Mouse (Mus musculus): ENCODE data around the gene Fscn3.

The Fscn3 gene

GRCm38 (mm10) chr6:28422651-28423290 lies 4.8 kb upstream of the Fscn3 start:
- CTCF ChIA-PET, result interaction anchor here in 2 of 4 experiments (0.5 to 1.7 kb wide), 9 partner anchors 13 to 803 kb away, joined by 3 to 11 read pairs (median 4); no protein-coding TSS in a partner anchor
- POLR2A ChIA-PET, result interaction anchor here in 3 of 4 experiments (0.8 to 4.2 kb wide), 10 partner anchors 24 to 601 kb away, joined by 3 to 39 read pairs (median 4); no protein-coding TSS in a partner anchor

- ChIA-PET CTCF (interaction anchor here in 2 of 4 experiments (0.5 to 1.3 kb wide), 6 partner anchors 12 to 601 kb away, joined by 3 to 5 read pairs (median 4); no protein-coding TSS in a partner anchor), POLR2A (interaction anchor here in 3 of 4 experiments (0.6 to 4.2 kb wide), 8 partner anchors 24 to 508 kb away, joined by 3 to 39 read pairs (median 4); no protein-coding TSS in a partner anchor)
Measured at GRCm38 (mm10) chr6:28423313-28423712, 4.3 kb upstream of the Fscn3 start, which contains the start of gene Arf5. TSS of gene Arf5 (plus strand) at chr6:28423560.

- CTCF ChIA-PET, result interaction anchor here in 2 of 4 experiments (0.6 to 1.3 kb wide), 5 partner anchors 11 to 600 kb away, joined by 3 to 5 read pairs (median 4); no protein-coding TSS in a partner anchor
- POLR2A ChIA-PET, result interaction anchor here in 3 of 4 experiments (0.6 to 4.2 kb wide), 13 partner anchors 13 to 316 kb away, joined by 3 to 39 read pairs (median 4); no protein-coding TSS in a partner anchor
Measured at GRCm38 (mm10) chr6:28423767-28424695, 3.6 kb upstream of the Fscn3 start.

DNA sequence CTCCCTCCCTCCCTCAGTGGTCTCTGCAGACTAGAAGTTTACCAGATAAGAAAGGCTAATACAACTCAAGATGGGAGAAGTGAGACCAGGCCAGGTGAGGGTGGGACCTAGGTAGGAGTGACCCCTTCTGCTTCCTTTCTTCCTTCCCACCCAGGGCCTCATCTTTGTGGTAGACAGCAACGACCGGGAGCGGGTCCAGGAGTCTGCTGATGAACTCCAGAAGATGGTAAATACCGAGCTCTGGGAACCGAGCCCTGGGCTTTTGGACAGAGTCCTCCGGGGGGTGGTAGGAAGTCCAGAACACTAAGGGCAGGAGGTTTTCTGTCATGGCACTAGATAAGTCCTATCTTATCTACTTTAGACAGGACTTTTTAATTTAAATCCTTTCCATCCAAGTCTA lies 2.6 kb upstream of the Fscn3 start:
- CTCF ChIA-PET, result no interaction called here
- POLR2A ChIA-PET, result interaction anchor here in 2 of 4 experiments (0.6 to 4.2 kb wide), 6 partner anchors 12 to 595 kb away, joined by 3 to 39 read pairs (median 4); no protein-coding TSS in a partner anchor

- CTCF ChIA-PET, result no interaction called here
- POLR2A ChIA-PET, result interaction anchor here in 3 of 4 experiments (0.6 to 1.7 kb wide), 4 partner anchors 52 to 504 kb away, joined by 3 to 5 read pairs (median 4); no protein-coding TSS in a partner anchor
Measured at GRCm38 (mm10) chr6:28428290-28428689, 701 bp downstream of the Fscn3 start, which contains the start of gene Gcc1. TSS of gene Gcc1 (minus strand) at chr6:28428390.

DNA sequence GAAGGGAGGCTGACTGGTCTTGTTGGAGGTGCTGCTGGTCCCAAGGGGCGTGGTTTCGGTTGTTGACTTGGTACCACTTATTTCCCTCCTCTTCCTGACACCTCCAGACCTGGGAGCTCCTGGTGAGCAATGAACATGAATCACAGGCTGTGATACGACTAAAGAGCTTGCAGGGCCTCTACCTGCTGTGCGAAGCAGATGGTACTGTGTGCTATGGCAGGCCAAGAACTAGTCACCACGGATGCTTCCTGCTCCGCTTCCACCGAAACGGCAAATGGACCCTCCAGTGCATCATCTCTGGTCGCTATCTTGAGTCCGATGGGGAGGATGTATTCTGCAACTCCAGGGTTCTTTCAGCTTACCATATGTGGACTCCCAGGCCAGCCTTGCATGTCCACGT lies 2.3 kb downstream of the Fscn3 start:
- CTCF ChIA-PET, result no interaction called here
- POLR2A ChIA-PET, result interaction anchor here in 1 of 4 experiments (1.6 kb wide), 1 partner anchor 50 kb away, joined by 5 read pairs; no protein-coding TSS in a partner anchor

- POLR2A ChIA-PET, result interaction anchor here in 3 of 4 experiments (1.0 to 1.4 kb wide), 6 partner anchors 9 to 49 kb away, joined by 3 to 9 read pairs (median 4); no protein-coding TSS in a partner anchor
- CTCF ChIA-PET, result interaction anchor here in 1 of 4 experiments (1.2 kb wide), 1 partner anchor 29 kb away, joined by 5 read pairs; no protein-coding TSS in a partner anchor
Measured at GRCm38 (mm10) chr6:28430795-28431537, 3.4 kb downstream of the Fscn3 start.

DNA sequence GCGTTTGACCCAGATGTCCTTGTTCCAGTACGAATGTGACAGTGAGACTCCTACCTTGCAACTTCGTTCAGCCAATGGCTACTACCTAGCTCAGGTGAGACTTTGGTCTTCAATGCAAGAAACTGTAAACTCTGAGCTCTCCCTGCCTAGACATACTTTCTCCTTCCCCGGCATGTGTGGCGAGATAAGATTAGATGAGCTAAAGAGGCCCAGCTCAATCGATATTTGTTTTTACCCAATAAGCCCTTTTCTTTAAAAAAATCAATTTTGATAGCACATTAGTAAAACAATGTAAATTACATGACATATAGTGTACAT lies 3.9 kb downstream of the Fscn3 start:
- CTCF ChIA-PET, result interaction anchor here in 2 of 4 experiments (0.6 to 1.2 kb wide), 2 partner anchors 29 to 647 kb away, joined by 5 read pairs; no protein-coding TSS in a partner anchor

DNA sequence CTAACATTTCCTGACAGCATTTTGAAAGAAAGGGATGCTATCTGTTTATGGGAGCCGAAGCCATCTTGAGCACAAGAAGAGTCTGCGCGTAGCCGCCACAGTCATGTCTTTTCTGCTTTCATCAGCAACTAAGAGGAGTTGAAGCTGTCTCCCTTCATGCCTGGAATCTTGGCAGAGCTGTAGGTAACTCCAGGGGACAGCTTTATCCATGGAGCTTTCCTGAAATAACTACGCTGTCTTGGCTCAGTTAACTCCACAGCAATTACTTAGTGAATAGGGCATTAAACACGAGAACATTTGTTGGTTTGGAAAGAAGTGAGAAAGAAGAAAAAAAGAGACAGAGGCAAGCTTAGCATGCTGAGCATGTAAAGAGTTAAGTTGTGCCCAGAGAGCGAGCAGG lies 20.3 kb downstream of the Fscn3 start:
- POLR2A ChIA-PET, result interaction anchor here in 1 of 4 experiments (1.0 kb wide), 1 partner anchor 32 kb away, joined by 3 read pairs; no protein-coding TSS in a partner anchor

More for the DNA sequence above, 3.9 kb downstream of the Fscn3 start:
- POLR2A ChIA-PET, result interaction anchor here in 3 of 4 experiments (1.0 to 1.4 kb wide), 6 partner anchors 10 to 49 kb away, joined by 3 to 9 read pairs (median 4); no protein-coding TSS in a partner anchor

DNA sequence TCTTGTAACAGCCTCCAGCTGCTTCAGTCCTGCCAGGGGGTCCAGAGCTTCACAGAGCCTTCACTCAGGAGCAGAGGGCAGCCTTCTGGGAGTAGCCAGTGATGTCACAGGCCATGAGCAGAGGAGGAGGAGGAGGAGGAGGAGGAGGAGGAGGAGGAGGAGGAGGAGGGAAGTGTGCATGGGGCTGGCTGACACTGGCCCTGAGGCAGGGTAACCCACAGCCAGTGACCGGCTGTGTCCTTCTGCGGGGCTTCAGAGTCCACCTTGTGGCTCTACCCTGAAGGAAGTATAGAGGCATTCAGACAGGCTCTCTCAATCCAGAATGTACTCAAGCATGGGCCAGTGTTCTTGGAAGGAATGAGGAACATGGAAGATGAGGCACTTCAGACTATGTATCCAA lies 21.7 kb downstream of the Fscn3 start, which contains the start of gene Pax4:
TSS of gene Pax4 (minus strand) at position 101 of the 400 bp plus-strand sequence.
- ChIA-PET CTCF (no interaction called here), POLR2A (interaction anchor here in 1 of 4 experiments (0.9 kb wide), 1 partner anchor 12 kb away, joined by 4 read pairs; no protein-coding TSS in a partner anchor)

More for the DNA sequence above, 20.3 kb downstream of the Fscn3 start:
- CTCF ChIA-PET, result no interaction called here

GRCm38 (mm10) chr6:28450481-28450880 lies 22.9 kb downstream of the Fscn3 start:
- ChIA-PET CTCF (interaction anchor here in 2 of 4 experiments (1.2 to 2.4 kb wide), 2 partner anchors 10 kb away, joined by 3 to 17 read pairs; no protein-coding TSS in a partner anchor), POLR2A (interaction anchor here in 2 of 4 experiments (0.7 to 2.9 kb wide), 6 partner anchors 13 to 37 kb away, joined by 3 to 10 read pairs (median 4); no protein-coding TSS in a partner anchor)

- ChIA-PET POLR2A (interaction anchor here in 3 of 4 experiments (0.6 to 2.9 kb wide), 9 partner anchors 13 to 104 kb away, joined by 3 to 10 read pairs (median 4); no protein-coding TSS in a partner anchor), CTCF (interaction anchor here in 2 of 4 experiments (1.2 to 2.4 kb wide), 2 partner anchors 9 kb away, joined by 3 to 17 read pairs; no protein-coding TSS in a partner anchor)
Measured at GRCm38 (mm10) chr6:28450977-28451376, 23.4 kb downstream of the Fscn3 start.

DNA sequence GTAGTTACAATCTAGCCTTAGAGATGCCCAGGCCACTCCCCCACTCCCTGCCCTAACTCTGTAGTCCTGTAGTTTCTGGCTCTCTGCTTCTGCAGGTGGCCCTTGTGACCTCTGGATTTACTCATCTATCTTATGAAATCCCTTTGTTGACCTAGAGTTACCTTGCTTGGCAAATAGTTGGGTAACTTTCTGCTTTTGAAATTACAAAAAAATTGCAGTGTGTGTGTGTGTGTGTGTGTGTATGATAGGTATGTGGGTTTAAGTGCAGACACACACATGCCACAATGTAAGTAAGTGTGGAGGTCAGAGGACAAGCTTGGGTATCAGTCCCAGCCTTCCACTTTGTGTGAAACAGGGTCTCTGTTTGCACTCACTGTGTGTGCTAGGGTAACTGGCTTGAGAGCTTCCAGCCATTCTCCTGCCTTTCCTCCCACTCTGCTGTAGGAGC lies 31.7 kb downstream of the Fscn3 start:
- ChIA-PET POLR2A (interaction anchor here in 1 of 4 experiments (2.0 to 3.6 kb wide), 2 partner anchors 21 to 35 kb away, joined by 5 to 20 read pairs; partner anchors contain the start of gene Arf5), CTCF (interaction anchor here in 2 of 4 experiments (0.6 to 2.0 kb wide), 2 partner anchors 8 to 95 kb away, joined by 5 to 17 read pairs; no protein-coding TSS in a partner anchor)

DNA sequence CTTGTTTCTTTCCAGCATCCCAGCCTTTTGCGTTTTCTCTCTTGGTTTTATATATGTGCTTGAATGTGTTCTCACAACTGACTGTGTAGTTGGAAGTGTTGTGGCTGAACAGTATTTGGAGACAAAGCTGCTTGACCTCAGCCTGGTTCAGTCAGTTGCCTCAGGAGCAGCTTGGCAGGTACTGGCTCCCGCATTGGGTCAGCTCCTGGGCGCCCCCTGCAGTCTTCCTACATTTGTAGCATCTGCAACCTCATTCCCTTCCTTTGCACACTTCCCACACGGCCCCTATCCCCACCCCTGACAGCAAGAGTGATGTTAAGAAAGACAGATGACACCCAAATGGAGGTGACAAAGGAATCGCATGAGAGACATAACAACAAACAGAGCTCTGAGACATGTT lies 32.9 kb downstream of the Fscn3 start:
- CTCF ChIA-PET, result interaction anchor here in 3 of 4 experiments (0.5 to 2.0 kb wide), 15 partner anchors 8 to 95 kb away, joined by 3 to 17 read pairs (median 3); partner anchors contain the start of genes Arf5 (in 1 of the 3) and Snd1 (in 1 of the 3)
- POLR2A ChIA-PET, result interaction anchor here in 2 of 4 experiments (0.9 to 3.9 kb wide), 7 partner anchors 14 to 39 kb away, joined by 3 to 21 read pairs (median 5); partner anchors contain the start of gene Arf5 (in 1 of the 2)

- CTCF ChIA-PET, result no interaction called here
- POLR2A ChIA-PET, result interaction anchor here in 2 of 4 experiments (1.2 to 1.8 kb wide), 2 partner anchors 15 to 27 kb away, joined by 3 to 5 read pairs; no protein-coding TSS in a partner anchor
Measured at GRCm38 (mm10) chr6:28464630-28465029, 37.0 kb downstream of the Fscn3 start.

DNA sequence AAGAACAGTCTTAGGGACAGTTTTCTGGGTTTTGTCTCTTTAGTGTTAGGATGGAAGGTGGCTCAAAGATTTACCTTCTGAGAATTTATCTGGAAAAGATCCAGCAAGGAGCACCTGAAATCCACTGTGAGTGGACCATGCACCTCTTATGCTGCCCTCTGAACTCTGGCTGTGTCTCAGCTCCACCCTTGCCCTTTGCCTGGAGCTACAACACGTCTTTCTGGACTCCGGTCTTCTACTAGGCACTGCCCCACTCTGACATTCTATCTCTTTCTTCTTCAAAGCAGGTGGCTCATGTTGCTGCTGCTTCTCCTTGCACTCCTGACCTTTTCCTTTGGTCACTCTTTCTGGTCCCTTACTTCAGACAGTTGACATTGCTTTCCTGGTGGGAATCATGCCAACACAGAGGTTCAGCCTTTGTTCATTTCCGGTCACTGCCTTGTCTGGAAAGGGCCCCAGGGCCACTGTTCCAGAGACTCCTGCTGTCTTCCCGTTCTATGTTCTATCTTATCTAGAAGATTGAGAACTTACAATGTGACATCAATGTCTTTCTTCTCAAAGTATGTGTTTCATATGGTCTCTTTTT lies 42.5 kb downstream of the Fscn3 start:
- ChIA-PET POLR2A (interaction anchor here in 3 of 4 experiments (0.9 to 2.7 kb wide), 3 partner anchors 10 kb away, joined by 3 to 10 read pairs (median 7); no protein-coding TSS in a partner anchor), CTCF (interaction anchor here in 1 of 4 experiments (0.6 kb wide), 2 partner anchors 525 to 565 kb away, joined by 3 to 5 read pairs; no protein-coding TSS in a partner anchor)

All from embryonic stem cell, embryonic (primary cell).